10 mouse cellular contexts compared by ENCODE assay signal in genomic region chr6:89607999-89608398, GRCm38 (mm10). TPM values are rescaled to one million over a fixed set of nuclear protein-coding genes. Genes with fewer than 3 reads are reported as not detected.
A peak's percentile ranks its signal among the peaks of the same experiment; 100 is the strongest.
DNase-seq lines count a peak whose midpoint lies in the region; ATAC-seq and TF ChIP-seq lines count a peak whose summit lies in the region.
"Had no signal": no experiment of that assay in that cellular context is flagged by ENCODE, and none has a peak within 500 bp of the region (broad histone marks: within the 10 kb centered on the region; RNA-seq: fewer than 3 reads in every experiment).

No protein-coding gene starts in this region.

- no peaks in the 10 kb centered on the region for H3K36me3 ChIP-seq in heart, adult 2 months (ENCODE audit: control insufficient read depth, insufficient read depth, low read length)
- no peaks in the 10 kb centered on the region for H3K36me3 ChIP-seq in heart, embryonic 12.5 days
- no peaks in the 10 kb centered on the region for H3K36me3 ChIP-seq in midbrain, embryonic 11.5 days (ENCODE audit: control insufficient read depth, insufficient read depth, low read length)
- no peaks in the 10 kb centered on the region for H3K36me3 ChIP-seq in midbrain, embryonic 15.5 days (replicated peaks)
- no peaks in the 10 kb centered on the region for H3K36me3 ChIP-seq in stomach, postnatal 0 days (ENCODE audit: control insufficient read depth, insufficient read depth, low read length)
- H3K36me3 ChIP-seq: midbrain, embryonic 10.5 days had no signal

- peak; percentile 58 for TF ChIP-seq CTCF in heart, adult 2 months (IDR thresholded peaks at IDR 0.05)
- peak; percentile 39 for TF ChIP-seq CTCF in stomach, postnatal 0 days (IDR thresholded peaks at IDR 0.05; ENCODE audit: low read depth)

- H3K27me3 ChIP-seq in heart, adult 2 months (ENCODE audit: control insufficient read depth, insufficient read depth, low read length): no peaks in the 10 kb centered on the region
- H3K27me3 ChIP-seq in heart, embryonic 12.5 days (replicated peaks): no peaks in the 10 kb centered on the region
- no peaks in the 10 kb centered on the region for H3K27me3 ChIP-seq in midbrain, embryonic 11.5 days (ENCODE audit: control insufficient read depth, insufficient read depth, low read length)
- H3K27me3 ChIP-seq in midbrain, embryonic 15.5 days (replicated peaks): no peaks in the 10 kb centered on the region
- no peaks in the 10 kb centered on the region for H3K27me3 ChIP-seq in stomach, postnatal 0 days (ENCODE audit: control insufficient read depth, insufficient read depth, low read length)

- ATAC-seq in heart, embryonic 12.5 days (ENCODE audit: insufficient number of reproducible peaks, low FRiP score): no peak
- no peak for ATAC-seq in midbrain, embryonic 11.5 days (ENCODE audit: low FRiP score)
- ATAC-seq in midbrain, embryonic 15.5 days (replicated peaks): no peak
- no peak for ATAC-seq in stomach, postnatal 0 days (ENCODE audit: low FRiP score, low TSS enrichment)

- no peak overlapping the region for H3K9ac ChIP-seq in heart, adult 2 months (ENCODE audit: low read depth, low read length)
- H3K9ac ChIP-seq in heart, embryonic 12.5 days: no peak overlapping the region
- no peak overlapping the region for H3K9ac ChIP-seq in midbrain, embryonic 11.5 days (ENCODE audit: low read length)
- H3K9ac ChIP-seq in midbrain, embryonic 15.5 days: no peak overlapping the region
- H3K9ac ChIP-seq in stomach, postnatal 0 days (ENCODE audit: low read length): no peak overlapping the region

- H3K79me2 ChIP-seq in heart, adult 2 months (replicated peaks; ENCODE audit: control insufficient read depth, insufficient read depth, low read length): no peaks in the 10 kb centered on the region

- H3K4me1 ChIP-seq in heart, adult 2 months (ENCODE audit: control insufficient read depth, insufficient read depth, low read length): no peaks in the 10 kb centered on the region
- H3K4me1 ChIP-seq in heart, embryonic 12.5 days (replicated peaks): no peaks in the 10 kb centered on the region
- H3K4me1 ChIP-seq in midbrain, embryonic 11.5 days (ENCODE audit: control insufficient read depth, insufficient read depth, low read length): no peaks in the 10 kb centered on the region; the same call in 1 of the 2 replicates
- peaks cover 2% of the 10 kb centered on the region for H3K4me1 ChIP-seq in midbrain, embryonic 15.5 days
- no peaks in the 10 kb centered on the region for H3K4me1 ChIP-seq in stomach, postnatal 0 days (replicated peaks; ENCODE audit: control insufficient read depth, insufficient read depth)

- no peak overlapping the region for H3K27ac ChIP-seq in heart, adult 2 months
- H3K27ac ChIP-seq in heart, embryonic 12.5 days (ENCODE audit: poor library complexity, severe bottlenecking): no peak overlapping the region
- no peak overlapping the region for H3K27ac ChIP-seq in midbrain, embryonic 11.5 days (ENCODE audit: low read depth, low read length)
- no peak overlapping the region for H3K27ac ChIP-seq in midbrain, embryonic 15.5 days
- H3K27ac ChIP-seq in stomach, postnatal 0 days (replicated peaks): no peak overlapping the region
- H3K27ac ChIP-seq: midbrain, embryonic 10.5 days had no signal

- no peak overlapping the region for H3K4me2 ChIP-seq in heart, embryonic 12.5 days
- H3K4me2 ChIP-seq in midbrain, embryonic 11.5 days: no peak overlapping the region
- H3K4me2 ChIP-seq in midbrain, embryonic 15.5 days: no peak overlapping the region
- no peak overlapping the region for H3K4me2 ChIP-seq in stomach, postnatal 0 days (replicated peaks; ENCODE audit: low read depth)

- DNase-seq in heart, adult 2 months: no peak
- peak; percentile 79 for DNase-seq in midbrain, embryonic 11.5 days (ENCODE audit: low spot score, missing footprints)
- DNase-seq in ZHBTc4 (ENCODE audit: low read depth, low spot score): peak; percentile 48
- no peak for DNase-seq in stomach, postnatal 0 days (ENCODE audit: low spot score)
- DNase-seq in left cerebral cortex, postnatal 10 days (ENCODE audit: extremely low spot score in 1 of 2, low spot score in 2 of 2): no peak
- no peak for DNase-seq in layer of hippocampus, adult 18-20 months (ENCODE audit: low spot score in 2 of 2)
- DNase-seq: left cerebral cortex, postnatal 4 days had no signal

- no peaks in the 10 kb centered on the region for H3K9me3 ChIP-seq in heart, embryonic 12.5 days (replicated peaks)
- H3K9me3 ChIP-seq in midbrain, embryonic 11.5 days (ENCODE audit: control insufficient read depth, low read length): no peaks in the 10 kb centered on the region
- no peaks in the 10 kb centered on the region for H3K9me3 ChIP-seq in midbrain, embryonic 15.5 days
- no peaks in the 10 kb centered on the region for H3K9me3 ChIP-seq in stomach, postnatal 0 days (ENCODE audit: control insufficient read depth, low read length)
- H3K9me3 ChIP-seq: midbrain, embryonic 10.5 days had no signal

- H3K4me3 ChIP-seq in heart, adult 2 months: no peak overlapping the region
- H3K4me3 ChIP-seq in heart, embryonic 12.5 days: no peak overlapping the region
- H3K4me3 ChIP-seq in midbrain, embryonic 11.5 days (ENCODE audit: low read depth, low read length): no peak overlapping the region
- H3K4me3 ChIP-seq in midbrain, embryonic 15.5 days: no peak overlapping the region
- H3K4me3 ChIP-seq in stomach, postnatal 0 days (ENCODE audit: low read depth, low read length): no peak overlapping the region
- H3K4me3 ChIP-seq: midbrain, embryonic 10.5 days had no signal

- no peak for TF ChIP-seq POLR2A in heart, adult 2 months (IDR thresholded peaks at IDR 0.05; ENCODE audit: insufficient read depth, low read depth, low read length)

- WGBS in heart, adult 2 months: 53% methylated on average over 4 of the region's 4 CpGs
- 44% methylated on average over 4 of the region's 4 CpGs for WGBS in heart, embryonic 12.5 days
- 51% methylated on average over 4 of the region's 4 CpGs for WGBS in midbrain, embryonic 11.5 days
- WGBS in midbrain, embryonic 15.5 days: 60% methylated on average over 4 of the region's 4 CpGs
- 57% methylated on average over 4 of the region's 4 CpGs for WGBS in stomach, postnatal 0 days

- TF ChIP-seq EP300 in heart, adult 2 months (IDR thresholded peaks at IDR 0.05; ENCODE audit: insufficient read depth, low read depth, low read length): no peak
- TF ChIP-seq EP300 in stomach, postnatal 0 days (optimal IDR thresholded peaks at IDR 0.05): no peak

- intact Hi-C loops in heart, adult 2 months (cut with DNase I): no loop called here
- intact Hi-C loops in left cerebral cortex, postnatal 10 days (cut with DNase I): no loop called here

RNA-seq across cellular contexts. Expression of gene Chchd6, which starts 12.5 kb away (rescaled TPM):
- 10 to 100 TPM in 1 of 2 experiments, 1 to 10 TPM in 1; 9.3 to 11.4 TPM for total RNA-seq in heart, adult 2 months (2021)
- polyA plus RNA-seq in heart, adult 2 months (2012; rRNA removed): 25.1 and 28.8 TPM in 2 replicates
- polyA plus RNA-seq in heart, embryonic 12.5 days (2016; fragmentation: Nextera tagmentation; extraction: Ambion mirVana): 37.8 and 39.7 TPM in 2 replicates
- 97.4 and 103 TPM in 2 replicates for polyA plus RNA-seq in midbrain, embryonic 11.5 days (2014; fragmentation: Nextera tagmentation; extraction: Ambion mirVana)
- polyA plus RNA-seq in midbrain, embryonic 15.5 days (2015; fragmentation: Nextera tagmentation; extraction: Ambion mirVana): 173 and 185 TPM in 2 replicates
- 19.5 and 22.7 TPM in 2 replicates for polyA plus RNA-seq in stomach, postnatal 0 days (2015; fragmentation: Nextera tagmentation; extraction: Ambion mirVana)
- 10 to 100 TPM; 82.4 to 85.6 TPM for total RNA-seq in left cerebral cortex, postnatal 10 days (2021)
- total RNA-seq in layer of hippocampus, adult 18-20 months (2021): 10 to 100 TPM; 69.6 to 76.4 TPM

RNA-seq across cellular contexts. Expression of gene Txnrd3, which starts 35.8 kb away (rescaled TPM):
- total RNA-seq in heart, adult 2 months (2021): 10 to 100 TPM; 13.5 to 15.3 TPM
- 10.5 and 10.7 TPM in 2 replicates for polyA plus RNA-seq in heart, adult 2 months (2012; rRNA removed)
- polyA plus RNA-seq in heart, embryonic 12.5 days (2016; fragmentation: Nextera tagmentation; extraction: Ambion mirVana): 10.0 and 11.5 TPM in 2 replicates
- 14.3 and 15.6 TPM in 2 replicates for polyA plus RNA-seq in midbrain, embryonic 11.5 days (2014; fragmentation: Nextera tagmentation; extraction: Ambion mirVana)
- polyA plus RNA-seq in midbrain, embryonic 15.5 days (2015; fragmentation: Nextera tagmentation; extraction: Ambion mirVana): 16.7 and 16.8 TPM in 2 replicates
- polyA plus RNA-seq in stomach, postnatal 0 days (2015; fragmentation: Nextera tagmentation; extraction: Ambion mirVana): 11.5 and 11.7 TPM in 2 replicates
- total RNA-seq in left cerebral cortex, postnatal 10 days (2021): 10 to 100 TPM in 1 of 2 experiments, 1 to 10 TPM in 1; 10.0 to 10.6 TPM
- total RNA-seq in layer of hippocampus, adult 18-20 months (2021): 1 to 10 TPM; 3.7 to 4.0 TPM

Comparison
In these comparisons a context has a peak if more than half of its experiments do, and no peak if none do; other contexts are left out.
1. DNase-seq: peak in midbrain, embryonic 11.5 days (single experiment) and ZHBTc4 (single experiment); none in heart, adult 2 months (0 of 2), stomach, postnatal 0 days (single experiment), left cerebral cortex, postnatal 10 days (0 of 2) and layer of hippocampus, adult 18-20 months (0 of 2).